Mouse (Mus musculus): Measurements from ENCODE around the gene Bnip3. TPM values are rescaled to one million over a fixed set of nuclear protein-coding genes. Genes with fewer than 3 reads are reported as not detected.

Gene Bnip3
- polyA plus RNA-seq, 1 experiment from 2014 or later = 179 TPM

DNA sequence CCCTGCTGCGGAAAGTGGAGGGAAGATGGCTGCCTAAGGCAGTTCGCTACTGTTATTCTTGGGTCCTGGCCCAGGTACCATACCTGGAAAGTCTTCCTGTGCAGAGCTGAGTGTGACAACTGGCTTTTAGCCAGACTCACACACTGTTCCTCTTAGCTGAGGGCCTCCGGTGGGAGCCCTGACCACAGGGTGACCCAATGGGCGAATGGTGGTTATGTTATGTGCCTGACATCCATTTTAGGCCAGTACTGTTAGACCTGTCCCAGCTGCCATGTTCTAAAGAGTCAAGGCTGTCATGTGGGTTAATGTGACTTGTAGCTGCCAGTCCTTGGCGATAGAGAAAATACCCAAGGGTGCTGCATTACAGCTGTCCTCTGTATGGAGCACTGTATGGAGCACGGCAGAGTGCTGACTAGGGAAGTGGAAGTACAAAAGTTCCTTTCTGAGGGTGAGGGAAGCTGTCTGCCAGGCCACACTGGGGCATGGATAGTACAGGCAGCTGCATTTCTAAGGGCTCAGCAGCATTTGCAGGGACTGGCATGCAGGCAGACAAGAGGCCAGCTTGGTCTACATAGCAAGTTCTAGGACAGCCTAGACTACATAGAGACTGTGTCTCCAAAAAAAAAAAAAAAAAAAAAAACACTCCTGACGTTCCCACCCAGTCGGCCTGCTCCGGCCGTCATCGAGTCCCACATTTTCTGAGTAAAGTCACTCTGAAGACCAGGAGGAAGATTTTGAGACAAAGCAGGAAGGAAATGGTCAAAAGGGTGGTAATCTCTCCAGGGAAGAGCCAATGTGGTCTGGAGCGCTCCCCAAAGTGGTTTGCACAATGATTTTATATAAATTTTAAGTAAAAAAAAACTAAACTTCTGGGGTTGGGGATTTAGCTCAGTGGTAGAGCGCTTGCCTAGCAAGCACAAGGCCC is 23.7 kb downstream of the Bnip3 start:
- 90% methylated on average over 12 of the region's 13 CpGs for WGBS
- DNase-seq (ENCODE audit: low spot score) = no peak
- H3K4me2 ChIP-seq (ENCODE audit: low read length) = no peak overlapping the region
- no peaks in the 10 kb centered on the region for H3K9me3 ChIP-seq (ENCODE audit: control insufficient read depth, low read length)
- peaks cover 39% of the 10 kb centered on the region for H3K36me3 ChIP-seq (ENCODE audit: control insufficient read depth, insufficient read depth, low read length)
- no peak for ATAC-seq (replicated peaks; ENCODE audit: low FRiP score, low TSS enrichment, low read depth)
- H3K4me1 ChIP-seq (replicated peaks; ENCODE audit: control insufficient read depth, insufficient read depth, low read length) = no peaks in the 10 kb centered on the region
- H3K4me3 ChIP-seq (ENCODE audit: low read depth, low read length) = no peak overlapping the region
- no peaks in the 10 kb centered on the region for H3K27me3 ChIP-seq (replicated peaks; ENCODE audit: control insufficient read depth, insufficient read depth, low read length)
- H3K9ac ChIP-seq (ENCODE audit: low read length) = no peak overlapping the region
- no peak overlapping the region for H3K27ac ChIP-seq (ENCODE audit: low read depth)

GRCm38 (mm10) chr7:138883724-138884123 is 25.6 kb downstream of the Bnip3 start:
- no peak overlapping the region for H3K4me3 ChIP-seq (ENCODE audit: low read depth, low read length)
- no peak overlapping the region for H3K27ac ChIP-seq (ENCODE audit: low read depth)
- no peak for ATAC-seq (replicated peaks; ENCODE audit: low FRiP score, low TSS enrichment, low read depth)
- H3K9me3 ChIP-seq (ENCODE audit: control insufficient read depth, low read length) = no peaks in the 10 kb centered on the region
- H3K9ac ChIP-seq (ENCODE audit: low read length) = no peak overlapping the region
- H3K4me2 ChIP-seq (ENCODE audit: low read length) = no peak overlapping the region
- H3K4me1 ChIP-seq (replicated peaks; ENCODE audit: control insufficient read depth, insufficient read depth, low read length) = no peaks in the 10 kb centered on the region
- H3K36me3 ChIP-seq (ENCODE audit: control insufficient read depth, insufficient read depth, low read length) = peaks cover 58% of the 10 kb centered on the region
- DNase-seq (ENCODE audit: low spot score) = no peak
- no peaks in the 10 kb centered on the region for H3K27me3 ChIP-seq (replicated peaks; ENCODE audit: control insufficient read depth, insufficient read depth, low read length)
- WGBS = 92% methylated on average over 3 of the region's 3 CpGs

DNA sequence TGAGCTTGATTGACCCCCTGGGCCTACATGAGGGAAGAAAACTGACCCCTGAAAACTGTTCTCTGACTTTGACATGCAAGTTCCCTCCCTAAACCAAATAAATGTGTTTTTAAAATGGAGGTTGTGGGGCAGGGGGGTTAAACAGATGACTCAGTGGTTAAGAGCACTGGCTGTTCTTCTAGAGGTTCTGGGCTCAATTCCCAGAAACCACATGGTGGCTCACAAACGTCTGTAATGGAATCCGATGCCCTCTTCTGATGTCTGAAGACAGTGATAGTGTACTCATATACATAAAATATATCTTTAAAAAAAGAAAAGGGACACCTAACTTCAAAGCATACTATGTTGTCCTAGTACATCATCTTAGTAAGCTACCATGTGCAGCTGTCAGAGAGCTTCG is 34.3 kb downstream of the Bnip3 start:
- H3K27me3 ChIP-seq (replicated peaks; ENCODE audit: control insufficient read depth, insufficient read depth, low read length) = no peaks in the 10 kb centered on the region
- peaks cover 97% of the 10 kb centered on the region for H3K36me3 ChIP-seq (ENCODE audit: control insufficient read depth, insufficient read depth, low read length)
- no peak for DNase-seq (ENCODE audit: low spot score)
- H3K4me2 ChIP-seq (ENCODE audit: low read length) = no peak overlapping the region
- no peak overlapping the region for H3K4me3 ChIP-seq (ENCODE audit: low read depth, low read length)
- no peaks in the 10 kb centered on the region for H3K4me1 ChIP-seq (replicated peaks; ENCODE audit: control insufficient read depth, insufficient read depth, low read length)
- H3K9ac ChIP-seq (ENCODE audit: low read length) = no peak overlapping the region
- WGBS = 84% methylated on average over 3 of the region's 3 CpGs
- no peak overlapping the region for H3K27ac ChIP-seq (ENCODE audit: low read depth)
- no peak for ATAC-seq (replicated peaks; ENCODE audit: low FRiP score, low TSS enrichment, low read depth)
- no peaks in the 10 kb centered on the region for H3K9me3 ChIP-seq (ENCODE audit: control insufficient read depth, low read length)

- no peaks in the 10 kb centered on the region for H3K4me1 ChIP-seq (replicated peaks; ENCODE audit: control insufficient read depth, insufficient read depth, low read length)
- no peaks in the 10 kb centered on the region for H3K9me3 ChIP-seq (ENCODE audit: control insufficient read depth, low read length)
- DNase-seq (ENCODE audit: low spot score) (no peak), ATAC-seq (replicated peaks; ENCODE audit: low FRiP score, low TSS enrichment, low read depth) (no peak)
- no peaks in the 10 kb centered on the region for H3K27me3 ChIP-seq (replicated peaks; ENCODE audit: control insufficient read depth, insufficient read depth, low read length)
- H3K36me3 ChIP-seq (ENCODE audit: control insufficient read depth, insufficient read depth, low read length) = peaks cover 95% of the 10 kb centered on the region
- no peak overlapping the region for H3K9ac ChIP-seq (ENCODE audit: low read length)
- WGBS = 72% methylated on average over 3 of the region's 3 CpGs
- H3K4me2 ChIP-seq (ENCODE audit: low read length) = no peak overlapping the region
- no peak overlapping the region for H3K4me3 ChIP-seq (ENCODE audit: low read depth, low read length)
- H3K27ac ChIP-seq (ENCODE audit: low read depth) = no peak overlapping the region
These were observed 36.4 kb downstream of the Bnip3 start for GRCm38 (mm10) chr7:138872956-138873355.

DNA sequence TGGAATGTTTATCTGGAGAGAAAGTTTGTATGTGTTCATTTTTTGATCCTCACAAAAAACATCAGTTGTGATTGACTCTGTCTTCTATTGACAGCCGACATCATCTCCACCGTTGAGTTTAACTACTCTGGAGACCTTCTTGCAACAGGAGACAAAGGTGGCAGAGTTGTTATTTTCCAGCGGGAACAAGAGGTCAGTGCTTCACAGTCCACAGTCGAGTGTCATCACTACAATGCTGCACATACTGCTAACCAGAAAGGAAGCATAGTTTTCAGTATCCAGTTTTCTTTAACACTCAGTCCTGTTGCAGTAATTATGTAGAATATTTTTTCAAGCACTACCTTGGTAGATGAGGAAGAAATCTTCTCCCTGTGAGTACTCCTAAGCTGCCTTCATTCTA is 41.0 kb downstream of the Bnip3 start:
- no peak for DNase-seq (ENCODE audit: low spot score)
- no peak overlapping the region for H3K4me2 ChIP-seq (ENCODE audit: low read length)
- H3K4me3 ChIP-seq (ENCODE audit: low read depth, low read length) = no peak overlapping the region
- H3K36me3 ChIP-seq (ENCODE audit: control insufficient read depth, insufficient read depth, low read length) = peaks cover 50% of the 10 kb centered on the region
- no peaks in the 10 kb centered on the region for H3K9me3 ChIP-seq (ENCODE audit: control insufficient read depth, low read length)
- no peak for ATAC-seq (replicated peaks; ENCODE audit: low FRiP score, low TSS enrichment, low read depth)
- no peak overlapping the region for H3K27ac ChIP-seq (ENCODE audit: low read depth)
- H3K27me3 ChIP-seq (replicated peaks; ENCODE audit: control insufficient read depth, insufficient read depth, low read length) = no peaks in the 10 kb centered on the region
- H3K4me1 ChIP-seq (replicated peaks; ENCODE audit: control insufficient read depth, insufficient read depth, low read length) = no peaks in the 10 kb centered on the region
- WGBS = 92% methylated on average over 4 of the region's 4 CpGs
- no peak overlapping the region for H3K9ac ChIP-seq (ENCODE audit: low read length)

- Histone ChIP-seq H3K4me1 (replicated peaks; ENCODE audit: control insufficient read depth, insufficient read depth, low read length) (no peaks in the 10 kb centered on the region), H3K36me3 (ENCODE audit: control insufficient read depth, insufficient read depth, low read length) (peaks cover 44% of the 10 kb centered on the region), H3K27ac (ENCODE audit: low read depth) (no peak overlapping the region), H3K4me3 (ENCODE audit: low read depth, low read length) (no peak overlapping the region), H3K9ac (ENCODE audit: low read length) (no peak overlapping the region), H3K4me2 (ENCODE audit: low read length) (no peak overlapping the region), H3K9me3 (ENCODE audit: control insufficient read depth, low read length) (no peaks in the 10 kb centered on the region), H3K27me3 (replicated peaks; ENCODE audit: control insufficient read depth, insufficient read depth, low read length) (no peaks in the 10 kb centered on the region)
- DNase-seq (ENCODE audit: low spot score) (no peak), ATAC-seq (replicated peaks; ENCODE audit: low FRiP score, low TSS enrichment, low read depth) (no peak)
- 67% methylated on average over 6 of the region's 6 CpGs for WGBS
These were observed 42.0 kb downstream of the Bnip3 start for GRCm38 (mm10) chr7:138867286-138867685.

DNA sequence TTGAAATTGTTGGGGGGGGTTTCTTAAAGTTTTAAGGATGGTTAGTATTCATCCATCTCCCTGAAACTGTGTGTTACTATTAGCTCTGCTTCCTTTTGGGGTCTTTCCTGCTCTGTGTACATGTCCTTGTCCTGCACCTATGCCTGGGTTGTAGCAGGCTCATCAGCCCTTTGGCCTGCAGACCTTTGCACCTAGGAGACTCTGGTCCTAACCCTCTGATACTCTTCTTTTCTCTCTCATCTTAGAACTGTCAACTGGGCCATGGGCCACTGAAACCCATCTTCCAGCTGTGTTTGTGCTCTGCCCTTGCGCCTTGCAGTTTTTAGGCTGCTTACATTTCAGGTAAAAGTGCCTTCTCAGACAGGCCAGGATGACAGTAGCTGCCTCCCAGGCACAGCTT is 44.5 kb downstream of the Bnip3 start:
- 96% methylated on average over 1 of the region's 1 CpGs for WGBS

DNA sequence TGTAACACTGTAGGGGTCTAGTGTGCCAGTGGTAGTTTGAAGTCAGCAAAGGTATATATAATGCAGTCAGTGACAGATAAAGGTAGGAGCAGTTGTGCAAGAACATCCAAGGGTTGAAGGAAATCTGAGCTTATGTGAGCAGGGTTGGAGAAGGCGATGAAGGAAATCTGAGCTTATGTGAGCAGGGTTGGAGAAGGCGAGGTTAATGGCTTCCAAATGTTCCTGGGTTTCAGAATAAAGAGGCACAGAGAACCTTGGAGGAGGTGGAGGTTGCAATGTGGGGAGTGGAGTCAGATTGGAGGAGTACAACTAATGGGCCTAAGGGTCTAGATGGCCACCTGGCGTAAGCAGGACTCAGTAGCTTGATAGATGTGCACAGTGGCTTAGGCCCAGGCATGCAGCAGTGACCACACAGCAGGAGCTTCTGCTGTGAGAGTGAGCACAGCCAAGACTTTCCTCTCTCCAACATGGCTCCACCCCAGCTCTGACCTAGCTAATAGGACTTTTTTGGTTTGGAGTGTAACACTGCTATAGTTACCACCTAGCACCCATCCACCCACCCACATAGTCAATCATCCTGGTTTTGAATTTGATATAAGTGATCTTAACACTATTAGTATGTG is 45.3 kb downstream of the Bnip3 start:
- Histone ChIP-seq H3K4me3 (ENCODE audit: low read depth, low read length) (no peak overlapping the region), H3K4me2 (ENCODE audit: low read length) (no peak overlapping the region), H3K4me1 (replicated peaks; ENCODE audit: control insufficient read depth, insufficient read depth, low read length) (no peaks in the 10 kb centered on the region), H3K27me3 (replicated peaks; ENCODE audit: control insufficient read depth, insufficient read depth, low read length) (no peaks in the 10 kb centered on the region), H3K9me3 (ENCODE audit: control insufficient read depth, low read length) (no peaks in the 10 kb centered on the region), H3K27ac (ENCODE audit: low read depth) (no peak overlapping the region), H3K36me3 (ENCODE audit: control insufficient read depth, insufficient read depth, low read length) (peaks cover 17% of the 10 kb centered on the region), H3K9ac (ENCODE audit: low read length) (no peak overlapping the region)
- ATAC-seq (replicated peaks; ENCODE audit: low FRiP score, low TSS enrichment, low read depth) (no peak), DNase-seq (ENCODE audit: low spot score) (no peak)
- 79% methylated on average over 3 of the region's 3 CpGs for WGBS

More for the DNA sequence above, 44.5 kb downstream of the Bnip3 start:
- Histone ChIP-seq H3K9me3 (ENCODE audit: control insufficient read depth, low read length) (no peaks in the 10 kb centered on the region), H3K4me2 (ENCODE audit: low read length) (no peak overlapping the region), H3K36me3 (ENCODE audit: control insufficient read depth, insufficient read depth, low read length) (peaks cover 22% of the 10 kb centered on the region), H3K9ac (ENCODE audit: low read length) (no peak overlapping the region), H3K27me3 (replicated peaks; ENCODE audit: control insufficient read depth, insufficient read depth, low read length) (no peaks in the 10 kb centered on the region), H3K4me1 (replicated peaks; ENCODE audit: control insufficient read depth, insufficient read depth, low read length) (no peaks in the 10 kb centered on the region), H3K27ac (ENCODE audit: low read depth) (no peak overlapping the region), H3K4me3 (ENCODE audit: low read depth, low read length) (no peak overlapping the region)
- DNase-seq (ENCODE audit: low spot score) (no peak), ATAC-seq (replicated peaks; ENCODE audit: low FRiP score, low TSS enrichment, low read depth) (no peak)

Data from intestine, embryonic 14.5 days (tissue).